Mouse (Mus musculus): ENCODE measurements around the gene Nxt1.

- TF ChIP-seq POLR2A (IDR thresholded peaks at IDR 0.05; ENCODE audit: insufficient read depth, low read depth, low read length) (no peak), EP300 (IDR thresholded peaks at IDR 0.05; ENCODE audit: insufficient read depth, low read depth, low read length) (no peak), CTCF (IDR thresholded peaks at IDR 0.05) (no peak)
Observed at GRCm38 (mm10) chr2:148644421-148645000, 27.9 kb upstream of the Nxt1 start.
